Mouse (Mus musculus): ENCODE data around the gene Btbd9.

- TF ChIP-seq CTCF (IDR thresholded peaks at IDR 0.05; ENCODE audit: extremely low read depth, insufficient read depth, insufficient read length, insufficient replicate concordance) (no peak), POLR2A (IDR thresholded peaks at IDR 0.05; ENCODE audit: low read depth, low read length) (no peak)
These were observed 78.5 kb downstream of the Btbd9 start for GRCm38 (mm10) chr17:30497525-30498375.
